Mouse (Mus musculus) telencephalon, adult 2 months (tissue): Measurements from ENCODE around the gene Tdrd3.
A peak's percentile ranks its signal among the peaks of the same experiment; 100 is the strongest.

ENCODE experiments used
- DNase-seq: peaks from one replicate; pipeline ENCODE4 v3.0.0-alpha.2; 2011; ENCODE audit warnings: low read depth, low spot score

The Tdrd3 gene

DNA sequence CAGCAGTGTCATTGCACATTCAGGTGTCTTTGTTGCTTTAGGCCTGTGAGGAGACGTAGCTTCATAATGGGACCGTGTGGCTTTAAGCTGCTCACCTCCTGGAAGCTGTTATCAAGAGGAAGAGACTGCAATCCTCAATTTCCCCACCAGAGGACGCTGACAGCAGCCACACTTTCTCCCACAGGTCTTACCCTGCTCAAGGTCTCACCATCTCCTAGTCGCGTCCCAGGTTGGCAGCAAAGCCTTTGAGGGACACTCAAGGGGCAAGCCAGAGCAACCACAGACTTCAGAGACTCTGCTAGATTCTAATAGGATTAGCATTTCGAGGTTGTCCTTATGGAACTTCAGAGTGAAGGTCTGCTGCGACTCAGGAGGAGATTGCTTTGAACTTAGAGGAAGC lies 149.8 kb downstream of the Tdrd3 start:
- no peak for DNase-seq

GRCm38 (mm10) chr14:87567034-87567461 lies 150.6 kb downstream of the Tdrd3 start:
- DNase-seq = no peak

DNA sequence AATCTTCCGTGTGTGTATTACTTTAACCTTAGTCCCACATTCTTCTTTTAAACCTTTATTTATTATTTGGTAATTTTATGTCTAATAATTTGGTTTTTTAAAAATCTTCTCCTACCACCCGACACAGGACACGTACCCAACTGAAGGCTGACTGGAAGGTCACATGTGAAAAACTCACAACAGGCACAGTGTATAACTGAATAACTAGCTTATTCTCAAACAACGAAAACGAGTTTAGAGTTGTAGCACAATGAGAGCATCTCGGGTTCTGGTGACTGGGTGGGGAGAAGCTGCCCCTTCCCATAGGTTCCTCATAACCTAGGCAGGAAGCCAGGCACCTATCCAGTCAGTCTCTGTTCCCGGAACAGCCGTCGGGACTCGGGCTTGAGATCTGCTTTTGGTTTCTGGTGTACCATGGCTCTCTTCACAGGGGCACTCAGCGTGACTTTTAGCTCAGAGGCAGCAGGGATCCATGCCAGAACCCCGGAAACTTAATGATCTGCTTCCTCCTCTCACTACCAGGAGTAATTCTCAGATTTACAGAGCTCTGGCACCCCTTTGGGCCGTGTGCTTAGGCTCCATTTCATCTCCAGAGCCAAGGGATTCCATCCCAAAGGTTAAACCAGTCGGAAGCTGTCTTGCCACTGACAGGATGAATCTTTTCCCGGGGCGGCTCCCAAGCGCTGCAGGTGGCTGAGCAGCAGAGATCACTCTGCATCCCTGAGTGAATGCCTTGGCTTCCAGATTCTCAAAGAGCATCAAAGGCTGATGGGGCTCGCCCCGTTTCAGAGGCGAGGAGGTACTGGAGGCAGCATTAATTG lies 151.4 kb downstream of the Tdrd3 start:
- DNase-seq = no peak

DNA sequence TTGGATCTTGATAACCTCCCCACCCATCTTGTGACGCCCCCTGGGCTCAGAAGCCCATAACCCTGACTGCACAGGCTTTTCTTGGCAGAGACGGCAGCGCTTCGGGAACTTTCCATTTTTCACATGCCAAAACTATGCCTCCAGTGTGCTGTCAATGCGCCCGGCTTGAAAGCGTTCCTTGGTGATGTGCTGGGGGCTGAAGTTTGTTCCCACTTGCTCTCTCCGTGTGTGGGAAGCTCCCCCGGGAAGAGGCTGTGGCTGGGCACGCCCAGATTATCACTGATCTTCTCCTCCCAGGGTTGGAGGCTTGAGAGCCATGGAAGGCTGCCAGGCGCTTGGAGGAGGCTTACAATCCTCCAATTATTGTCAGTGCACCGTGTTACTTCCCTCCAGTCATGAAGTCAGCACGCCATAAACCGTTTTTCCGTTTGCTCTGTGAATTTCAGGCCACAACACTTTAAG lies 152.0 kb downstream of the Tdrd3 start:
- DNase-seq = no peak

DNA sequence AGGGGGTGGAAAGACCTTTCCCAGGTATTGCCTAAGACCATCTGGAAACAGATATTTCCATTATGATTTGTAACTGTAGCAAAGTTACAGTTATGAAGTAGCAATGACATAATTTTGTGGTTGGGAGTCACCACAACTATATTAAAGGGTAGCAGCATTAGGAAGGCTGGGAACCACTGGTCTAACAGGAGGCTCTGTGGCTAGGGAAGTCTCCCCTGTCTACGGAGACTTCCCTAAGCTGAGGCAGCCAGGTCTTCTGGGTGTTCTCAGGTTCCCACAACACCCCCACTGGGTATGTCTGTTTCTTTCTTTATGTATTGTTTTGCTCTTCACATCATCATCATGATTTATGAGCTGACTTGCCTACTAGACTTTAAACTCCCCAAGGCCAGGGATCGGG lies 153.0 kb downstream of the Tdrd3 start:
- DNase-seq = no peak

DNA sequence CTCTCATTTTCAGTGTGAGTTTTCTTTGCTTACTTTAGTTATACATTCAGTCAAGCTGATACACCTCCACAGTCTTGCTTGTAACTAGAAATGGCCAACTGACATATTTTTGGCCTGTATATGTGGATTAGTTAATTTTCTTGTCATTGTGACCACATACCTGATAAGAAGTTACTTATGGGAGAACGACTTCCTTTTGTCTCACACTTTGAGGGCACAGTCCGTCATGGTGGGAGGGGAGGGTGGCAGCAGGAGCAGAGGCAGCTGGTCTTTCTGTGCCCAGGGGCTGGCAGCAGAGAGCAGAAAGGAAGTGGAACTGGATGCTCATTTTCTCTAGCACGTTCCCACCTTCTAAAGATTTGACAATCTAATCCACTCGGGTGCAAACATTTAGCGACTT lies 156.0 kb downstream of the Tdrd3 start:
- DNase-seq = no peak

DNA sequence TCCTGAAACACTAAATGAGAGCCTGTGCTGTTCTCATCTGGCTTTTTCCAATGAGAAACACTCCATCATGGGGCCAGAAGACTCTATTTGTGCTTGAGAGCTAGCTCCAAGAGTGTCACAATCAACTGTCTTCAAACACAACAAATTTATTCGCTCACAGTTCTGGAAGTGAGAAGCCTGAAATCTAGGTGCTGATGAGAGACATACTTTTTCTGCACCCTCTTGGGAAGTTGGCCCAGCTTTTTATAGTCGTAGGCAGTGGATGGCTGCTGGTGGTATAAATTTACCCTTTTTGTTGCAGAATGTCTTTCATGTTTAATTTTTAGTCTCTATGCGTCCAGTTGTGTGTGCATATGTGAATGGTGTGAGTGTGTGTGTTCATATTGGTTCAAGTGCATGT lies 166.2 kb downstream of the Tdrd3 start:
- DNase-seq = peak; percentile 60
